Mouse (Mus musculus) liver, embryonic 14.5 days (tissue): Measurements from ENCODE around the gene Dync1li1.

Source experiments
- CTCF ChIP-seq: IDR thresholded peaks from 2 replicates; pipeline ENCODE4 v1.5.1; 2016; ENCODE audit warnings: antibody characterized with exemption, low read depth, control low read depth
- EP300 ChIP-seq: IDR thresholded peaks from 2 replicates; pipeline ENCODE4 v1.6.1; 2016; ENCODE audit warnings: antibody characterized with exemption, low read depth

GRCm38 (mm10) chr9:114770224-114770623, 81.6 kb downstream of the Dync1li1 start:
- TF ChIP-seq CTCF (no peak), EP300 (no peak)
